Mouse (Mus musculus): ENCODE data around the gene Atp8a1. TPM values are rescaled to one million over a fixed set of nuclear protein-coding genes. Genes with fewer than 3 reads are reported as not detected.
A peak's percentile ranks its signal among the peaks of the same experiment; 100 is the strongest.
"Not testable (repeated sequence)": the region's sequence is repeated elsewhere in the genome, so short reads cannot be mapped to it uniquely, and the experiment has no call there.

Atp8a1 gene
- total RNA-seq, 1 experiment from 2014 or later = 20.6 TPM

DNA sequence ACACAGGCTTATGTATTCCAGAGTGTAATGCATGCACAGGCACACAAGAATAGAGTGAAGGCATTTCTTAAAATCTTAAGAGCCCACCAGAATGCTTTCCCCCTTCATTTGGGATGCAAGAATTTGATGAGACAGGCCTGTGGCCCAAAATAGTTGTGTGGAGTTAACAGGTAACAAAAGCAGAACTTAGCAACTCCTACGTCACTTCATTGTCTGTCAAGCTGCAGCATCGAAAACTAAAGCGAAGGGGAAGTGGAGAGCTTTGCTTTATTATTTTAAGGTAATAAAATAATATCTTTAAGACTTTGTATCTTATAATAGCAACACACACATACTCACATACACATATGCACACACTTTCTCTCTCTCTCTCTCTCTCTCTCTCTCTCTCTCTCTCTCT, 20.3 kb downstream of the Atp8a1 start:
- DNase-seq = no peak

- DNase-seq = no peak
Measured at GRCm38 (mm10) chr5:67826278-67826677, 21.0 kb downstream of the Atp8a1 start.

DNA sequence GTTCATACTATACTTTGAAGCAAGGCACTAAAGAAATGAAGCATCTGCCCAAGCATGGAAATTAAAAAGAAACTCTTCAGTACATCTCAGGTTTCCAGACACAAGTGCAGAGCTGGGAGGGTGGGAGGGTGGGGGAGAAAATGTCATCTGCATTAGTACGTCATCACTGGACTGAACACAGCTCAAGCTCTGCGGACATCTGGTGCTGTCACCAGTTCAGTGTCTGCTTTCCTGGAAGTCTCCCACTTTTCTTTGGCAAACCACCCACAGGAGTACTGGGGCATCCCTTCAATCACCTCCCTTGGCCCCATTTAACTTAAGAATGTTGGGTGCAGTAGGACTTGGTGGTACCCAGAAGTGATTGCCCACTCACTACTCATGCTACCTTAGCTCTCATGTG, 22.6 kb downstream of the Atp8a1 start:
- no peak for DNase-seq

GRCm38 (mm10) chr5:67823771-67824170, 23.5 kb downstream of the Atp8a1 start:
- no peak for DNase-seq

GRCm38 (mm10) chr5:67822619-67823018, 24.6 kb downstream of the Atp8a1 start:
- no peak for DNase-seq

GRCm38 (mm10) chr5:67821987-67822401, 25.2 kb downstream of the Atp8a1 start:
- DNase-seq = no peak

GRCm38 (mm10) chr5:67821185-67821584, 26.0 kb downstream of the Atp8a1 start:
- DNase-seq = no peak

DNA sequence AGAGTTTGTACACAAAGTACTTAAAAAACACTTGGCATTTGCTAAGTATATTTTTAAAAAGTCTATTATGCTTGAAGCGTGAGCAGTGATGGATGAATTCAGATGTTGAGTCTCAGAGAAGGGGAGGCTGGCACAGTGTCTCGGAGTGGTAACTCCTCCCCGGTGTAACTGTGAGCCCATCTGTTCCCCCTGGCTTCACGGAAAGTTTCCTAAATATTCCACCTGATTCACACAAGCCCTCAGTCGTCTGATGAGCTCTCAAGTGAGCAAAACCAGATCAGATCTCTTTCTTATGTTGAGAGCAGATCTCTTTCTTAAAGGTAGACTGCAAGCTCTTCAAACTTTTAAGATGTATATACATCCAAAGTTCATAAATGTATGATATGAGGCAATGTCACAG, 27.8 kb downstream of the Atp8a1 start:
- DNase-seq = no peak

DNA sequence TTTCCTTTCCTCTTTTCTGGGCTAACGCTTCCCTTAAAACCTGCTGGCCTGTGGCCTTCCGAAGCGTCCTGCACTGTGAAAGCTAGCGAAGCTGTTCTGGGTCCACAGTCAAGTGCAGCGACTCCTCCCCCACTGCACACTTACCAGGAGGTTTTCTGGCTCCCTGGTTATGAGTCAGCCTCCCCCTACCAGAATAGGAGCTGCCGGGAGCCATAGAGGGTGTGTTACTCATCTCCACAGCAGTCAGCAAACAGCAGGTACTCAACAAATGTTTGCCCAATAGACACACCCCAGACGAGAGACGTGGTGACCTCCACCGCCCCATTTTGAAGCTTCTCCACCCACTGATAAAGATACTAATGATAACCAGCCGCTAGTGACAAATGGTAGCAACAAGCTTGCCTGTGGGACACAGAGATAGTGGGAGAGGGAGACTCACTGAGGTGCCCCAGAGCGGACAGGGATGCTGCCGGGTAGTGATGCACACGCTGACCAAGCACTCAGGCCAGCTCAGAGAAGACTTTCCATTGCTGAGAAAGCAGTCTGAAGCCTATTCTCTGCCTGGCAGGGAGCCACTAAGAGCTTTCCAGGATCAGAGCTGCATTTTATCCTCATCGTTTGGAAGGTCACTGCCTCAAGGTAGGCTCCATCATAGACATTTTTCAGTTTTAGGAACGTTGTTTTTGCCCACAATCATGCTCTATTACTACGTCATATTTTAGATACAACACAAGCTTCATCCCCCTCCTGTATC, 31.5 kb downstream of the Atp8a1 start:
- no peak for DNase-seq

- DNase-seq = not testable (repeated sequence)
Measured at GRCm38 (mm10) chr5:67815060-67815459, 32.2 kb downstream of the Atp8a1 start.

DNA sequence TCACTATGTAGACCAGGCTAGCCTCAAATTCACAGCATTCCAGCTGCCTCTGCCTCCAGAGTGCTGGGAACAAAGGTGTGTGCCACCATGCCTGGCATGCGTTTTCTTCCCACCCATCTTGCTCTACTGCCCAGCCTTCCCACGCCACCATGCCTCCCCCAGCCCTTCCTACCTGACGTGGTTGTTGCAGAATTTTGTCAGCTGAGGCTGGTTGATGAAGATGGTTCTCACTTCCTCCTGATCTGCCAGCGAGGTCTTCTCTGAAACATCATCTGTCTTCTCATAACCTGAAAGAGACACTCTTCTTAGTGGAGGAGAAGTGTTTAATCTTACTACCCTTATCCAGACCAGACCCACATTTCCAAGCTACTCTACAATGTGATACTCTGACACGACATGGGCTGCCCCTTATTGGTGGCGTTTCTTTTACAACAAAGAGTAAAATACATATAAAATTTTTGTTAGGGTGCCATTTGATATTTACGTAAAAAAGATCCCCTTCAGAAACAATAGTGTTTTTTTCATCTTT, 32.7 kb downstream of the Atp8a1 start:
- no peak for DNase-seq

DNA sequence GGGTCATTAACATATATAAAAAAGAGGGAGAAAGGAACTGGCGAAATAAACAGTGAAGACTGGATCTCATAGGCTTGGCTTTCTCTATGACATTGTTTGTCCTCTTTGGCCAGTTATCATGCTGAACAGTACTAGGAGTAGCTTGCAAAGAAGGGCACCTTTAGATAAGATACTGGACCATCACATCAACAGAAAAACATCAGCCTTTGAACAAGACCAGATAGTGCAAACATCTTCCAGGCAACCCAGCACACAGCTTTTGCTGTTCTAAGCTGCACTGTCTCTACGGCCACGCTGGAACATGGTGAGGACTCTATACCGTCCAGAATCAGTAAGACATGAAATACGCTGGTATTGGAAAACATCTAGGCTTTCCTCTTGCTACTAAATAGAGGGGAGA, 33.9 kb downstream of the Atp8a1 start:
- DNase-seq = no peak

DNA sequence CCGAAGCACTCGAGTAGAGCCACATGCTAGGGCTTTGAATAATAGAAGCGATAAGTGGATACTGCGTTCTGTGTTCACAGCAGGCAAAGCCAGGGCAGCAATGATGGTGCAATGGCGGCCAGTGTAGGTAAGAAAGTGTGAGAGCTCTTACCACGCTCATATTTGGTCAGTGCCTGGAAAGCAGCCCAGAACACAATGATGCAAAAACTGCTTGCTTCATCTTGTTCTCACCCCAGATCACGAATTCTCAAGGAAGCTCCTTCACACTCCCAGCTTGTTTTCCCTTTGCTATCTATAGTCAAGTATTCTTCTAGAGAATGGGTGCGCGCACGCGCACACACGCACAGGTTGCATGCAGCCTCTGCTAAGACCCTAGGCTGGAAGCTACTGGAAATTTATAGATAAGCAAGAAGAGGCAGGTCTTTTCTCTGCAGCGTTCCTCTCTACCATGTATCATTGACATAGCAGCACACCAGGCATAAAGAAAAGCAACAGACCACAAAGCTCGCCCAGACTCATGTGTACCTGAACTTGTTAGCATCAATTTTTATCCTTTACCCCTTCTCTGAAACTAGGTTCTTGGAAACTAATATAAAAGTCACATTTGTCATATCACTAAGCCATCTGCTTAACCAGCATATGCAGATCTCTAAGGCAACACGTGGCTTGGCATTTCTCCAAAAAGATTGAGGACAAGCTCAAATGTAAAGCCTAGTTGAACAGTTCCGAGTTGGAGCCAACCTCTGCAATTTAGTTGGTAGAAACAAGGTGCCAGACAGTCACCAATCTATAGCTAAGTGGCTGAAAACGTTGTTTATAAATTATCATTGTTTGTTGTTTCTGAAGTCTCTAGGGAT, 44.8 kb downstream of the Atp8a1 start:
- peak; percentile 61 for DNase-seq

DNA sequence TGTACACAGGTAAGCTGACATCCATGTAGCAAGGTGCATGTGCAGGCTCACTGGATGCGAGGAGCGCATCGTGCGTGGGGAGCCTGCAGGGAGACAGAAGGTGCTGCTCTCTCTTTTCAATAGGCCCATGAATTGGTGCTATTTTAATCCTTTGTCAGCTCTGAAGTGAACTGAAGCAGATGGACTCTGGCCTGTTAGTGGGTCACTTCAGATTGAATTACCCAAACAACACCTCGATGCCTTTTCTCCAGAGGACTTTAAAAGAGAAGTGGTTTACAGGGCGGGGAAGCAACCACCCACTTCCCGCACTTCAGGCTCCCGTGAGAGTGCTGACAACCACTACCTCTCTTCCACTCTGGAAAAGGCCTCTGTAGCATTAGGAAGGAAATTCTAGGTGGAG, 46.4 kb downstream of the Atp8a1 start:
- DNase-seq = no peak

DNA sequence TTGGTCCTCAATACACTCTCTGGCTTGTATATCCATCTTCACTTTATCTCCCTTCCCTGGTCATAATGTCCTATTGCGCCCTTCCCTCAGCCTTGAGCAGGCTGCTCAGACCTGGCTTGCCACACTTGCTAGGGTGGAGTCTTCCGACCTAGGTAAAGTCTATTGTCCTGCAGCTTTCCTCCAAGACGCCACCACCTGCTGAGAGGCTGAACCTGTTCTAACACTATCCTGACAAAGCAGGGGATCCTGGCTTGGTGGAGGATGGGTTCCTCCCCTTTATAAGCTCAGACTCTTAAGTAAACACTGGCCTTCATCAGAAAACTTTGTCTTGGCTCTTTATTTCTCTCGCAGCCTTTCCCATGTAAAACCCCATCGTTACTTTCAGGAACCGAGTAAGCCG, 47.4 kb downstream of the Atp8a1 start:
- no peak for DNase-seq

GRCm38 (mm10) chr5:67798348-67798747, 48.9 kb downstream of the Atp8a1 start:
- no peak for DNase-seq

GRCm38 (mm10) chr5:67797006-67797958, 50.0 kb downstream of the Atp8a1 start:
- DNase-seq = no peak

- DNase-seq = no peak
Measured at GRCm38 (mm10) chr5:67794129-67794800, 53.0 kb downstream of the Atp8a1 start.

DNA sequence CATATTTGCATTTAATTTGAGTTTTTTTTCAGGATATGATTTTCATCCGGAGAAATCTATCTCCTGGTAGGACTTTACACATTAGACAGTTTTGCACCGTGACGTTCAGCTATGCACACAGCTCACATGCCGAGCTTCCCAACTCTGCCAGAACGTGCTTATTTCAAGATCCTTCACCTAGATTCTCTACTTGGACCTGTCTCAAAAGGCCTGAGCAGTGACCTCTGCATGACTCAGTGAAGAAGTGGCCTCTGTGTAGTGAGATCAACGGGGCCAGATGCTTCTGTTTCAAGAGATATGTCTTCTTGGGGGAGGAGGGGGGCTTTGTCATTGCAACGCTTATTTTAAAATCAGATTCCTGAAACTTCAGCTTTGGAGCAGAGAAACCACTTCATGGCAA, 64.5 kb downstream of the Atp8a1 start:
- peak; percentile 32 for DNase-seq

DNA sequence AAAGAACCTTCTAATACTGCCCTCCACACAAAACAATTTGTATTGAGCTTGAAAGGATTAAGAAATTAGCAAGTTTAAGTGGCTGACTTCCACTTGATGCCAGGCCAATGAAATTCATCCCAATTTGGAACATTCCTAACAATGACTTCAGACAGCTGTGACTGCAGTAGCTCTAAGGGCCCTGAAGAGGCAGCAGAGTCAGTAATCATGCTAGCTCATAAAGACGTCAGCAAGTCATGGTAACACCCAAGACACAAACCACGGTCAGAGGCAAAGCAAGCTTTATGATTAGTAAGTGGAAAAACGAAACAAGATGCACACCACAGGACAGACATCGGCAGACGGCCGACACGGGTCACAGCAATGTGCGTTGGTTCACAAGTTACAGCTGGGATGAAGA, 69.2 kb downstream of the Atp8a1 start:
- peak; percentile 17 for DNase-seq

DNA sequence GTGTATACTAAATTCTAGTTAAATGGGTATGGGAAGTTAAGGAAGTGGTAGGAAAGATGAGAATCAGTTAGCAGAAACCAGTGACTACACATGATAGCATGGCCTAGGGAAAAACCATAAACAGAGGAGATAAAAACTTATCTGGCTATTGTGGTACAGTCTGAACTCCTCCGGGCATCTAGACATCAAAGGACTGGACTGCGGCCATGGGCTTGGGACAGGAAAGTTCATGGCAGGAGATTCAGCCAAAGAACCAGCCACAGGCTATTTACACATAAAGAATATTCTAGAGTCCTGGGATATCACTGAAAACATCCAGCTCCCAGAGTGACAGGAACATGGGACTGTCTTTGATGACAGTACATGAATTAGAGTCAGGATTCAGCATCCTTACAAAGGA, 73.0 kb downstream of the Atp8a1 start:
- no peak for DNase-seq

DNA sequence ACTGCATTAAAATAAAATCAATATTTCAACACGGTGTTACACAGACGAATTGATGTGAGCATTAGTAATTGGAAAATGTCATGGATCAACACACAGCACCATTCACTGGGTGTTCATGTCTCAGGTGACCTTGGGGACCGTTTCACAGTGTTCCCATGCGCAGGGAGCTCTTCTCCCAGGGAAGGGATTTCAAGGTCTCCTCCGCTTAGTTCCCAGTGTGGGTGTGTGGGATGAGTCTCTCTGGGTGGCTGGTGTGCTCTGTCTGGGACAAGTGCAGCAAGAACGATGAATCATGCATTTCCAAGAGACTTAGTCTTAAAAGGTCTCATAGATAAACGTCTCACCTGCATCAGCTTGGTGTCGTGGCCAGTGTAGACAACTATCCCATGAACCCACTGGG, 78.5 kb downstream of the Atp8a1 start:
- DNase-seq = peak; percentile 26

All from adrenal gland, postnatal 14 days (tissue).